Mouse (Mus musculus) gastrocnemius, postnatal 14 days (tissue): ENCODE measurements around the gene Cactin. TPM values are rescaled to one million over a fixed set of nuclear protein-coding genes. Genes with fewer than 3 reads are reported as not detected.
A peak's percentile ranks its signal among the peaks of the same experiment; 100 is the strongest.

Source experiments
- DNase-seq: peaks from one replicate; pipeline ENCODE4 v3.0.0; 2021; ENCODE audit warnings: mixed read lengths
- intact Hi-C: fragments of 180-260 bp; cut with DNase I; formaldehyde crosslinking; loops from one replicate; pipeline ENCODE4 v1.15.1; 2025; ENCODE audit warnings: low total_unique reads
- total RNA-seq, 2 experiments: library from RNA; stranded (reverse); gene quantifications; 2 replicates each; pipeline ENCODE4 v1.2.3; 2021

The Cactin gene
- total RNA-seq, 2 experiments from 2014 or later = 7.7 to 10.0 TPM

- no peak for DNase-seq
- intact Hi-C loops = no loop called here
Measured at GRCm38 (mm10) chr10:81332277-81332676, 11.4 kb downstream of the Cactin start.

- intact Hi-C loops = no loop called here
- DNase-seq = no peak
Measured at GRCm38 (mm10) chr10:81334324-81334723, 13.4 kb downstream of the Cactin start.

GRCm38 (mm10) chr10:81335393-81336340 is 14.8 kb downstream of the Cactin start:
- DNase-seq = peak; percentile 47
- intact Hi-C loops = no loop called here

- intact Hi-C loops = no loop called here
Measured at GRCm38 (mm10) chr10:81336558-81336957, 15.7 kb downstream of the Cactin start.

GRCm38 (mm10) chr10:81340551-81341332 is 19.8 kb downstream of the Cactin start:
- intact Hi-C loops = no loop called here

More at GRCm38 (mm10) chr10:81336558-81336957, 15.7 kb downstream of the Cactin start:
- DNase-seq = no peak

GRCm38 (mm10) chr10:81341333-81341949 is 20.5 kb downstream of the Cactin start:
- peak; percentile 73 for DNase-seq
- intact Hi-C loops = no loop called here

More at GRCm38 (mm10) chr10:81340551-81341332, 19.8 kb downstream of the Cactin start:
- no peak for DNase-seq

GRCm38 (mm10) chr10:81342686-81343505 is 22.0 kb downstream of the Cactin start, which contains the start of gene Gipc3:
Gene Gipc3, minus strand, starts transcription at chr10:81343266.
- intact Hi-C loops = no loop called here
- DNase-seq = no peak

GRCm38 (mm10) chr10:81344421-81345161 is 23.7 kb downstream of the Cactin start:
- intact Hi-C loops = no loop called here
- DNase-seq = no peak

GRCm38 (mm10) chr10:81345162-81345534 is 24.2 kb downstream of the Cactin start:
- intact Hi-C loops = no loop called here
- no peak for DNase-seq

- intact Hi-C loops = no loop called here
- DNase-seq = no peak
Measured at GRCm38 (mm10) chr10:81346453-81347067, 25.7 kb downstream of the Cactin start.

- no peak for DNase-seq
- intact Hi-C loops = no loop called here
Measured at GRCm38 (mm10) chr10:81349146-81349545, 28.2 kb downstream of the Cactin start.

- no peak for DNase-seq
- intact Hi-C loops = loop anchor here (5.0 kb wide), 1 partner anchor 63 kb away; no protein-coding TSS in a partner anchor
Measured at GRCm38 (mm10) chr10:81349961-81350350, 29.1 kb downstream of the Cactin start.

GRCm38 (mm10) chr10:81350351-81351063 is 29.6 kb downstream of the Cactin start, which contains the start of gene Hmg20b:
Gene Hmg20b, minus strand, starts transcription at chr10:81350480.
- intact Hi-C loops = loop anchor here (5.0 kb wide), 1 partner anchor 63 kb away; no protein-coding TSS in a partner anchor
- DNase-seq = peak; percentile 100

GRCm38 (mm10) chr10:81351678-81352291 is 30.9 kb downstream of the Cactin start:
- no peak for DNase-seq
- intact Hi-C loops = loop anchor here (5.0 kb wide), 1 partner anchor 64 kb away; no protein-coding TSS in a partner anchor

- no peak for DNase-seq
- intact Hi-C loops = loop anchor here (5.0 kb wide), 1 partner anchor 68 kb away; no protein-coding TSS in a partner anchor
Measured at GRCm38 (mm10) chr10:81354738-81355477, 34.0 kb downstream of the Cactin start.

GRCm38 (mm10) chr10:81355533-81355932 is 34.6 kb downstream of the Cactin start:
- intact Hi-C loops = no loop called here
- no peak for DNase-seq
